Mouse (Mus musculus) stomach, embryonic 14.5 days (tissue): ENCODE measurements around the gene Gpr4. TPM values are rescaled to one million over a fixed set of nuclear protein-coding genes. Genes with fewer than 3 reads are reported as not detected.

Experiments used
- ATAC-seq: fragments of 200-750 bp; cut with Nextera tagmentation; 2 replicates; pipeline ENCODE4 v1.8.0; 2017; ENCODE audit warnings: low read depth, moderate TSS enrichment; ENCODE audit not compliant: insufficient number of reproducible peaks, insufficient read depth, low FRiP score
- H3K27ac ChIP-seq: fragments of 300-500 bp; sonication (generic); 2 replicates; pipeline ENCODE4 v1.5.1; 2014; ENCODE audit warnings: mild to moderate bottlenecking, low read length, moderate library complexity, mixed read lengths
- H3K27me3 ChIP-seq: fragments of 300-500 bp; sonication (generic); 2 replicates; pipeline ENCODE4 v1.6.1; 2014; ENCODE audit warnings: low read length, control low read depth, mixed read lengths; ENCODE audit not compliant: control insufficient read depth, insufficient read depth
- H3K36me3 ChIP-seq: fragments of 300-500 bp; sonication (generic); 2 replicates; pipeline ENCODE4 v1.6.1; 2014; ENCODE audit warnings: mild to moderate bottlenecking, control low read depth, low read length, moderate library complexity, mixed read lengths; ENCODE audit not compliant: control insufficient read depth, insufficient read depth
- H3K4me1 ChIP-seq: fragments of 300-500 bp; sonication (generic); 2 replicates; pipeline ENCODE4 v1.6.1; 2014; ENCODE audit warnings: low read length, control low read depth, mixed read lengths; ENCODE audit not compliant: control insufficient read depth, insufficient read depth
- H3K4me2 ChIP-seq: fragments of 300-500 bp; sonication (generic); replicated peaks from 2 replicates; pipeline ENCODE4 v1.6.1; 2014; ENCODE audit warnings: low read depth, low read length, control low read depth
- H3K4me3 ChIP-seq: fragments of 300-500 bp; sonication (generic); 2 replicates; pipeline ENCODE4 v1.5.1; 2014; ENCODE audit warnings: low read depth, low read length, control low read depth
- H3K9ac ChIP-seq: fragments of 300-500 bp; sonication (generic); replicated peaks from 2 replicates; pipeline ENCODE4 v1.6.1; 2014; ENCODE audit warnings: low read depth, mild to moderate bottlenecking, control low read depth, low read length, moderate library complexity, mixed read lengths
- H3K9me3 ChIP-seq: fragments of 300-500 bp; sonication (generic); 2 replicates; pipeline ENCODE4 v1.6.1; 2016; ENCODE audit warnings: low read depth, low read length, control low read depth; ENCODE audit not compliant: control insufficient read depth
- WGBS: fragments of 180-500 bp; shearing (Covaris S2); extraction: QIAGEN DNeasy Blood & Tissue Kit; methylation state at CpG from one replicate; pipeline ENCODE4 v1.1.7; 2014; 5-methylcytosine and 5-hydroxymethylcytosine counted together
- polyA plus RNA-seq: library from polyadenylated mRNA; unstranded; fragments of >200 nt; fragmentation: Nextera tagmentation; extraction: Ambion mirVana; gene quantifications from 2 replicates; pipeline ENCODE4 v1.2.1, GENCODE M21; 2014

The Gpr4 gene
- polyA plus RNA-seq, 1 experiment from 2014 or later, result 1.4 TPM

GRCm38 (mm10) chr7:19265147-19265546 is 52.8 kb downstream of the Gpr4 start:
- WGBS, result 52% methylated on average over 7 of the region's 7 CpGs
- no peak overlapping the region for H3K4me3 ChIP-seq
- H3K4me1 ChIP-seq, result peaks cover 24% of the 10 kb centered on the region; the same call in 1 of the 2 replicates
- no peaks in the 10 kb centered on the region for H3K9me3 ChIP-seq
- H3K27ac ChIP-seq, result no peak overlapping the region
- no peak overlapping the region for H3K4me2 ChIP-seq
- H3K9ac ChIP-seq, result no peak overlapping the region
- peaks cover 58% of the 10 kb centered on the region for H3K36me3 ChIP-seq
- 0 out of 2 replicates have a peak, but pooled peaks have one; percentile 8 for ATAC-seq
- H3K27me3 ChIP-seq, result no peaks in the 10 kb centered on the region

DNA sequence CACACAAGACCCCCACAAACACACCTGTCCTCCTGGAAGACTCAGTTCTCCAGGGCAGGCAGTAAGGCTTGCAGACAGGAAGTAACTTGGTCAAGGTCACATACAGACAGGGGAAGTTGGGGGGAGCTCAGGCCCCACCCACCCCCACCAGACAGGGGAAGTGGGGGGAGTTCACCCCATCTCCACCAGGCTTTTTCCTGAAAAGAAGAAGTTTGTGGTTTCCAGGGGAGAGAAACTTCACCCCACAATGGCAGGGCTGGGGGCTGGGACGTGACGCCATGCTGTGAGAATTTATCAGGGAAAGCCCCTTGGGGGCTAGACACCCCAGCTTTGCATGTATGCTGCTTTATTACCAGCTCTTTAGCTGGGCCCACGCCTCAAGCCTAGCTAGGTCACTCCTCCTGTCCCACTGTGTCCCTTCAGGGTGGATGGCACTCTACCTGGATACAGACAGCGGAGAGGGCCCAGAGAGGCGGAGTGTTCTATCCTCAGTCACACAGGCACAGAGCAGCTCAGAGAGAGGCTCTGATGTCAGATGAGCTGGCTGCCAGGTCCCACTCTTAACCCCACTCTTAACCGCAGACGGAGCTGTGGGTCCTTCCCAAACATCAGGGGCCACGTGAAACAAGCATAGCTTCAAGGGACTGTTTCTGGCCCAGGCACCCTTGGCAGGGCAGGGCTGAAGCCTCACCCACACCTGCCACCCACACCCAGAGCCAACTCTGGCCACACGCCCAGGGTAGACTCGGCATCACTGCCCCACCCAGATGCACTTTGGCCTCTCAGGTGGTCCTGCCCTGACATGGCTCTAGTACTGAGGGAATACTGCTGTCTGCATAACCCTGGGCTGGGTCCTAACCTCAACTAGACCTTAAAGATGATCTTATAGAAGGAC is 53.8 kb downstream of the Gpr4 start:
- ATAC-seq, result no peak
- H3K4me2 ChIP-seq, result no peak overlapping the region
- no peak overlapping the region for H3K9ac ChIP-seq
- H3K27ac ChIP-seq, result no peak overlapping the region
- WGBS, result 76% methylated on average over 10 of the region's 10 CpGs
- H3K4me3 ChIP-seq, result no peak overlapping the region
- no peaks in the 10 kb centered on the region for H3K27me3 ChIP-seq
- peaks cover 24% of the 10 kb centered on the region; the same call in 1 of the 2 replicates for H3K4me1 ChIP-seq
- H3K9me3 ChIP-seq, result no peaks in the 10 kb centered on the region
- peaks cover 48% of the 10 kb centered on the region for H3K36me3 ChIP-seq

DNA sequence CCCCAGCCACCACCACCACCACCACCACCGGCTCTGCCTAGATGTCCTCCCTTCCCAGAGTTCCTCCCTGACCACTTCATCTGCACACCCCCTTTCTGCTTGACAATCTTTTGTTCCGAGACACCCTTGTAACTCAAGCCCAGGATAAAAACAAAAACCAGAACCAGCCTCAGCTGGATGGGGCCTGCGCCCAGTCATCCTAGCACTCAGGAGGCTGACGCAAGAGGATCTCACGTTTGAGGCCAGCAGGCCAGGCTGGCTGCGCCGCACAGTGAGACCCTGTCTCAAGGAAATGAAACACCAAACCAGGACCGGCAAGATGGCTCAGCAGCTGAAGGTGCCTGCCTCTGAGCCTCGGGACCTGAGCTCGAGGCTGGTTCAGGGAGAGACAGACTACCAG is 54.7 kb downstream of the Gpr4 start:
- no peaks in the 10 kb centered on the region for H3K27me3 ChIP-seq
- H3K27ac ChIP-seq, result no peak overlapping the region
- no peak for ATAC-seq
- H3K9ac ChIP-seq, result no peak overlapping the region
- H3K4me2 ChIP-seq, result no peak overlapping the region
- H3K9me3 ChIP-seq, result no peaks in the 10 kb centered on the region
- H3K36me3 ChIP-seq, result peaks cover 40% of the 10 kb centered on the region
- no peak overlapping the region for H3K4me3 ChIP-seq
- 62% methylated on average over 10 of the region's 10 CpGs for WGBS
- peaks cover 24% of the 10 kb centered on the region; the same call in 1 of the 2 replicates for H3K4me1 ChIP-seq

GRCm38 (mm10) chr7:19268993-19269681 is 56.8 kb downstream of the Gpr4 start:
- WGBS, result 21% methylated on average over 10 of the region's 10 CpGs
- Histone ChIP-seq H3K4me3 (peak overlapping the region; percentile 92), H3K4me2 (peak overlapping the region; percentile 98), H3K27me3 (no peaks in the 10 kb centered on the region), H3K9ac (peak overlapping the region; percentile 91), H3K36me3 (peaks cover 22% of the 10 kb centered on the region), H3K9me3 (no peaks in the 10 kb centered on the region), H3K27ac (peak overlapping the region; percentile 98), H3K4me1 (peaks cover 24% of the 10 kb centered on the region; the same call in 1 of the 2 replicates)
- peak; percentile 14; the same call in 1 of the 2 replicates for ATAC-seq

DNA sequence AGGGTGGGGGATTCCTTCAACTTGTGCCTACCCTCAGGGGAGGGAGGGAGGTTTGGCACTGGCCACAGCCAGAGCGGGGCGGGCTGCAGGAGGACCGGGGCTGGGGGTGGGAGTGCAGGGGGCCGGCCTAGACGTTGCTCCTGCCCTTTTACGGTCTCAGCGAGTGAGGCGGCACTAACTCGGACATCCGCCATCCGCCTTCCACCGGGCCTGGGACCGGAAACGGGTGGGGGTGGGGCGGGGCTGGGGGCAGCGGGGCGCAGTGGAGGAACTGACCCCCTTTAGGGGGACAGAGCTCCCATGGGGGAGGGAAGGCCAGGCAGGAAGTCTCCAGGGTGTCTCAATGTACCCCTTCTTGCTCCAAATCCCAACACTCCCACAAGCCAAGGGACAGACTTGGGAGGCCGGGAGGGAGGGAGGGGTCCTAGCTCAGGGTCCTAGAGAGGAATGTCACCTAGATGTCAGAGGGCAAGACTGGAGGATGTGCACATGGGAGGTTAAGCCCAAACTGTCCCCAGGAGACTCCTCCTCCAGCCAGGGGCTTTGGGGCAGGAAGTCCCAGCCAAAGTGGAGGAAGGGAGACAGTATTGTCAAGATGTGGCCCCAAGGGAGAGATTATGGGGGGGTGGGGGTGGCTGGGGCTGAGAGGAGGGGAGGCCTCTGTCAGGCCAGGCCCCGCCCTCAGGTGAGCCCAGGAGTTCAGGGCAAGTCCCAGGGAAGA is 57.5 kb downstream of the Gpr4 start:
- Histone ChIP-seq H3K9me3 (no peaks in the 10 kb centered on the region), H3K27me3 (no peaks in the 10 kb centered on the region), H3K4me1 (peaks cover 24% of the 10 kb centered on the region; the same call in 1 of the 2 replicates), H3K4me2 (peak overlapping the region; percentile 98), H3K36me3 (peaks cover 14% of the 10 kb centered on the region), H3K27ac (peak overlapping the region; percentile 98), H3K4me3 (peak overlapping the region; percentile 92), H3K9ac (peak overlapping the region; percentile 91)
- ATAC-seq, result peak; percentile 47; the same call in 1 of the 2 replicates
- WGBS, result under 1% methylated on average over 18 of the region's 19 CpGs

- Histone ChIP-seq H3K27me3 (no peaks in the 10 kb centered on the region), H3K36me3 (peaks cover 13% of the 10 kb centered on the region), H3K27ac (peak overlapping the region; percentile 98), H3K4me2 (peak overlapping the region; percentile 98), H3K4me1 (peaks cover 19% of the 10 kb centered on the region; the same call in 1 of the 2 replicates), H3K9ac (peak overlapping the region; percentile 91), H3K4me3 (peak overlapping the region; percentile 92), H3K9me3 (no peaks in the 10 kb centered on the region)
- no peak for ATAC-seq
- under 1% methylated on average over 17 of the region's 21 CpGs for WGBS
These were observed 58.3 kb downstream of the Gpr4 start for GRCm38 (mm10) chr7:19270509-19271237.

DNA sequence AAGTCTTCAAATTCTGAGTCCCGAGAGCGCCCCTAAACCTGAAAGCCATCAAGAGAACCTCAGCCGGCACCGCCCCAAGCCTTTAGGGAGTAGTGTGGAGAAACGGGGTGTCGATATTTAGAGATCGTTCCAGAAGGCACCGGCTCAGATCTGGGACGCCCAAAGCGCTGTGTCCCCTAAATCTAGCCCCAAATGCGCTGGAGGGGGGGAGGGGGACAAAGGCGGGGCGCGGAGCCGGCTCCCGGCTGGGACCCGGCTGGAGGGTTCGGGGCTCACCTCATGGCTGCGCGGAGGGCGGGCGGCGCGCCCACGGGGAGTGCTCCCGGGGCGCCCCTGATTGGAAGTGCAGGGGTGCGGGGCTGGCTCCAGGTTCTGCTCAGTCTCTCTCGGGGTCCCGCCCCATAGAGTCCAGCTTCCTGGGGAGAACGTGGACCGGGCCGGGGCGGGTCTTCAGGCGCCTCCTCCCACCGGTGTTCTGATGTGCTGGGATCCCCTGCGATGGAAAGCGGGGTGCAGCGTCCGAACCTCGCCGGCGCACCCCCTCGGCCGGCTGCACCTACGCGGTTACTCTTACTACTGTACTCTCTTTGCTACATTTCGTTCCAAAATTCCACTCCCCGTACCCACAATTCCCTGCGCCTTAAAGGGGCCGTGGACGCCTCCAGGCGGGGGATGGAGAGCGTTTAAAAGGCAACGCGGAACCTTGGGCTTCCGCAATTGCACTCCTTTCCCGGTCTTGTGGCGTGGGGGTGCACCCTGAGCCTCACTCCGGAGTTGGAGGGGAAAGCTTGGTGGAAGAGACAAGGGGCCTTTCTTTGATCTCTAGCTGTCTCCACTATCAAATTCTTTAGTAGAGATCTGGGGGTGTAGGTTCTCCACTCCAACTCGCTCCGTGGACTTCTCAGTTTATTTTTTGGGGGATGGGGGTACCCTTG is 59.2 kb downstream of the Gpr4 start, which contains the start of gene Vasp:
Vasp (minus strand) TSS at position 580 of the 935 bp plus-strand sequence.
- peak; percentile 73 for ATAC-seq
- Histone ChIP-seq H3K4me3 (peak within 1 kb of the TSS; percentile 92), H3K36me3 (peaks cover 8% of the 10 kb centered on the region; the same call in 1 of the 2 replicates), H3K4me2 (peak within 1 kb of the TSS; percentile 98), H3K9ac (peak within 1 kb of the TSS; percentile 91), H3K27me3 (no peaks in the 10 kb centered on the region), H3K4me1 (peaks cover 11% of the 10 kb centered on the region; the same call in 1 of the 2 replicates), H3K27ac (peak within 1 kb of the TSS; percentile 98), H3K9me3 (no peaks in the 10 kb centered on the region)
- under 1% methylated on average over 62 of the region's 62 CpGs for WGBS
